Mouse (Mus musculus) spleen, postnatal 10 days (tissue): Measurements from ENCODE around the gene Rps6kl1.
A peak's percentile ranks its signal among the peaks of the same experiment; 100 is the strongest.

Source experiments
- DNase-seq, 2 experiments: peaks; one replicate each; pipeline ENCODE4 v3.0.0; 2021 to 2022; ENCODE audit warnings: low spot score in 2 of 2

Gene Rps6kl1

DNA sequence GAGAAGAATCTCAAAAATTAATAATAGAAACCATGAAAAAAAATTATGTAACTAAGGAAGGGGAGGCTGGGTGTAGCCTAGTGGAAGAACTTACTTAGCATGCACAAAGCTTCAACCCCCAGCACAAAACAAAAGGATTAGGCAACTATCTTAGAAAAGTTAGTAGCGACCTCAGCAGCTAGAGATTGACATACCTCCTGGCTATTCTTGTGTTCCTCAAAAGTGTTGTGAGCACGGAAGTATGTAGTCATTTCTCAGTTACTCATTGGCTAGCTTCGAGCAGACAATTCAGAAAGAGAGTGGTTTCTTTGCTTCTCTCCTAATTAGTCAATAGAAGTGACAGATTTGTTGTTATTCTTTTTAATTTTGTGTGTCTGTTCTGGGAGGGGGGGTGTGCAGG is 42.4 kb downstream of the Rps6kl1 start:
- no peak for DNase-seq

DNA sequence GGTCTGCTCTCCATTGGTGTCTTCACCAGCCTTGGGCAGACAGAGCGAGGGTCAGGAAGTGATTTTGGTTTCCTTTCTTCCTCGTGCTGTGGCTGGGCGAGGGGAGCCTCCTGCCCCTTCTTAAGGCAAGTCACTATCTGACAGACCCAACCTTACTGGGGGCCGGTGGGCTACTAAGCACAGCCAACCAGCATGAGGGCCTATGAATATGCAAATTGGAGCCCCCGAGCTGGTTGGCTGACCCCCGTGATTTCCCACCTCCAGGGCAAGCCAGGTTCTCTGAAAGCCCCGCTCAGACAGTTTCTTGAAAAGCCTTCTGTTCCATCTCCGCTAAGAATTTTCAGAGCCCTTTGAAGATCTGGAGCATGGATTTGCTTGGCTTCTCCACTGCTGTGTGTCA is 44.8 kb downstream of the Rps6kl1 start:
- DNase-seq, result no peak

DNA sequence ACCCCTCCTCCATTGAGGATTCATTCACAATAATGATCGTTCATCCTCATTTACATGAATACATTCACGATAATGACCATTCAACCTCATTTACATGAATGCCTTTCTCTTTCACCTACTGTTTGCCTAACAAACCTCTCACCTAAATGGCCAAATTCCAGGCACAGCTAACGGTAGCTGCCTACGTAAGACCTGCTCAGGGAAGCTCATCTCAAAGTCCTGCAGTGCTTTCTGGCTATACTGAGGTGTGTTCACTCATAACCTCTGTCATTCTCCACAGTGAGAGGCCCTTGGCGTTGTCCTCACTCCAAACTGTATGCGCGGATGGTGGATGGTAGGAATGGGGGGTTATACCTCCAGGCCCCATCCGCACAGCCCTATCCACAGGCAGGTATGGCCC is 46.3 kb downstream of the Rps6kl1 start:
- no peak for DNase-seq

DNA sequence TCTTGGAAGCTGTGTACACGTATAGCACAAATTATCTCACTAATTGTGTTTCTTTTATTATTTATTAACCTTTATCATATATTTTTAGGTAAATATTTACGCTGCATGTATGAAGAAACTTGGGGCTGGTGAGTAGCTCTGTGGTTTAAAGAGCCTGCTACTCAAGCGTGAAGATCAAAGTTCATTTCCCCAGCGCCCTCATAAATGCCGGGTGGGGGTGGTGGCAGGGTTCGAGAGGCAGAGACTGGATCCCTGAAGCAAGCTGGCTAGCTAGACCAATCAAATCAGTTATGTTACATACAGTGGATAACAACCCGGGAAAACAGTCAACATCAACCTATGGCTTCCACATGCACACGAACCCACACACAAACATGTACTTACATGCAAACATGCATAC is 48.0 kb downstream of the Rps6kl1 start:
- no peak for DNase-seq

DNA sequence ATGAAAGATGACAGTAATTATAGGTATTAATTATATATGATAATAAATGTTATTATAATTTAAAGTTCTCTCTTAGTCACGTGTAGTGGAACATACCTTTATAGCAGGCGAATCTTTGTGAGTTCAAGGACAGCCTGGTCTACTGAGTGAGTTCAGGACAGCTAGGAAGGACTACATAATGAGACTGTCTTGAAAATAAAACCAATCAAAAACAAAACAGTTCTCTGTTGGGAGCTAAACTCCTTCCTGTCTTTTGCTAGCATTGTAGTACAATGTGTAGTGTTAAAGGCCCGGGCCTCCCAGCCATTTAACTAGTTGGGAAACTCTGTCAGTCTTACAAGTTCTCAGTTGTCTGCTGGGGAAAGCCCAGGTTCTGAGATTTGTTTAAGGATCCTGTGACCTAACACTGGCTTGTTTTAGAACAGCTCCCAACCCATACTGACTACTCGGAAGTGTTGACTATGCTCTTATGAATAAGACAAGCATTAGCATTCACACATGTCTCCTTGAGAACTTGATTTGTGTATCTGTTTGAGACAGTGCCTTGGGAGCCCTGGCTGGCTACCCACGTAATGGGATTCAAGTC is 49.5 kb downstream of the Rps6kl1 start:
- no peak for DNase-seq

DNA sequence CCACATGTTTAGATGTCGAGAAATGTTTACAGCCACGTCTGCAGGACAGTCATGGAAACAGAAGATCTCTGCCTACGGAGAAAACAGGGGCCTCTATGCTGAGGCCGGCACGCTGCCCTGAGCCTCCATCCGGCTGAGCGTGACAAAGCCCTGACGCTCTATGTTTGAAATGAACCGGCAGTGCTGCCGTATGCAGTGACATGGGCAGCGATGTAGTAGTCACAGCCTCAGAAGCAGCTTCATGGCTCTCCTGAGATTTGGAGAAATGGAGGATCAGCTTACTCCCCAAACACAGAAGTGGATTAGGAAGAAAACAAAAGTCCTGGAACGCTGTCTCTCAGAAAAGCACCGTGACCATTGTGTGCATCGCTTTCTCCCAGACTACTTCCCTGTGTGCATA is 50.1 kb downstream of the Rps6kl1 start:
- no peak for DNase-seq

DNA sequence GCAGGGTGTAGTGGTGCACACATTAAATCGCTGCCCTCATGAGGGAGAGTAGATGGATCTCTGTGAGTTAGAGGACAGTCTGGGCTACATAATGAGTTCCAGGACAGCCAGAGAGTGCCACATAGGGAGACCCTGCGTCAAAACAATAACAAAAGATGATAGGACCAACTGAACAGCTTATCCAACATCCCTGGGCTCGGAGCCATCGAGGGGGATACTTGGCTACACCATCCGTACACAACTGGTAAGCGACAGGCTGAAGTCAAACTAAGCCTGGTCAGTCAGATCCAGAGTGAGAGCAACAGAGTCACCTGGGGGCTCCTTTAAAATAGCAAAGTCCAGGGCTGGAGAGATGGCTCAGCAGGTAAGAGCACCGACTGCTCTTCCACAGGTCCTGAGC is 55.2 kb downstream of the Rps6kl1 start:
- DNase-seq, result no peak

DNA sequence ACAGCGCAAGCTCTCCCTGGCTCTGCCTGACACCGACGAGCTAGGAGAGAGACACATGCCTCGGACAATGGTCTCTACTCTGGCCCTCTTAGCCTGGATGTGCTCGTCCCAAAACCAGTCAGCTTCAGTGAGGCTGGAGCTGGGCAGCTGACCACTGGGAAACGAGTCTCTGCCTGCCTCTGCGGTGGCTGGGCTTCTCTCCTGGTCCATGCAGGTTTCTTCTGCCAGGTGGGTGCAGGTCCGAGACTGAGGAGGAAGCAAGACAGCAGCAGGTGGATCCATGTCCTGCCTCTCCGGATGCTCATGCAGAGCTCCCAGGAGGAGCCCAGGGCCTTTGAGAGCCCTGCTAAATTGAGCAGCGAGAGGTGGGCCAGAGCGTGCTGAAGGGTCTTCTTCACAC is 55.9 kb downstream of the Rps6kl1 start:
- no peak for DNase-seq

DNA sequence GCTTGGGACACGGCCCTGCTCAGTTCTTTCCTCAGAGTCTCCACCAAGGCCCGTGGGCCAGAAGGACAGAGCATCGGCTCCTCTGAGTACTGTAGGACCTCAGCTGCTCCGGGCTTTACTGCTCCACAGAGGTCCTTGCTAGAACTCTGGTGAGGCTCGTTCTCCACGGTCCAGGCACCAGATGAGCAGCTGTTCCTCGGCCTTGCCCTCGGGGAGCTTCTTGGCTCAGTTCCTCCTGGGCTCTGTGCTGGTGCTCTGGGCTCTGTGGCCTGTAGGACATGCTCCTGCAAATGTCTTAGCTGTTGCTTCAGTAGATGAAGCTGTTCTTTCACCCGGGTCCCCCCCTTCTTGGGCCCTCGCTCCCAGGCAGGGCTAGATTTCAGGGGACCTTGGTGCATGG is 56.4 kb downstream of the Rps6kl1 start:
- no peak for DNase-seq

DNA sequence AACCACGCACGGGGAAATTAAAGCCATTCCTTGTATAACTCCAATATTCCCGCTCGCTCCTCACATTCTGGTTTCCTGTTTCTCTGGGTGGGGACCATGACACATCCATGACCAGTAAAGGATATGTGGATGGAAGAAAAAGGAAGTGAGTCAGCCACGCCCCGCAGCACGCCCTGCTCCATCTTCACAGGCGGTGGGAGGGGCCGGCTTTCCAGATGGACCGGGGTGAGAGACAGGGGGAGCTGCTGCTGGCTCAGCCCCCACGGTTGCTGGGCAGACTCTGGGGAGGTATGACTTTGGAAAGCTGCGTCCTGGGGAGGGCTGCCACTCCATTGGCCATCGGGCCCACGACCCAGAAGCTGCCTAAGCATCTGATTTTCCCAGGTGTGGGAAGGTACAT is 57.1 kb downstream of the Rps6kl1 start:
- DNase-seq, result peak in 1 of 2 experiments; percentile 45

DNA sequence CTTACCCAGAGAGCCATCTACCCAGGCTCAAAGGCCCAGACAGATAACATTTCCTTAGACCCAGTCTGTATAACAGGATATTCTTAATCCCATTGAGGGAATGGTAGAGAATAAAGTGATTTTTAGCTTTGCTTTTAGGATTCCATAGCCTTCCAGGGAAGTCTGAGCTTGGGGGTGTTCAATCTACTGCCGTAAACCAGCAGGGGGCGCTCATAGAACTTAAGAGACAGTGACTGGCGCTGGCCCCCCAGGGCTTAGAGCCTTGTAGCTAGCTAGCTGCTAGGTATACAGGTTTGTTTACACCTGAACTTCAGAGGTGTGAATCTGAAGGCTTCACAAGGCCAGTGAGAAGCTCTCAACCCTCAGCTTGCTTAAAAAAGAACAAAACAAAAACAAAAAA is 58.9 kb downstream of the Rps6kl1 start:
- peak; percentile 70 to 88 for DNase-seq

DNA sequence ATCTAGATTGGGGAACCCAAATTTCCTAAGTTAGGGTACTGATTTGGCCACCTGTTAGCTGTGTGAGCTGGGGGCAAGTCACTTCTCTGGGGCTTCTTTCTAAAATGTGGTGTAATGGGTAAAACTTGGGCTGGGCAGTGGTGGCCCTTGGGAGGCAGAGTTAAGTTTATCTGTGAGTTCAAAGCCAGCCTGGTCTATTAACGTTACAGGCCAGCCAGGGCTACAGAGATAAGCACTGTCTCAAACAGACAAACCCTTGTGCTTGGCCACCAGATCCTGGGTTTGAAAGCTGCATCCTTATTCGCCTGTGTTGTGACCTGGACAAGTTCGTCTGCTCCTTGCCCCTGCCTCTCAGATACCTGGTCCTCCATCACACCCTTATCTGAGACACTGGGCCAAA is 59.9 kb downstream of the Rps6kl1 start:
- no peak for DNase-seq

DNA sequence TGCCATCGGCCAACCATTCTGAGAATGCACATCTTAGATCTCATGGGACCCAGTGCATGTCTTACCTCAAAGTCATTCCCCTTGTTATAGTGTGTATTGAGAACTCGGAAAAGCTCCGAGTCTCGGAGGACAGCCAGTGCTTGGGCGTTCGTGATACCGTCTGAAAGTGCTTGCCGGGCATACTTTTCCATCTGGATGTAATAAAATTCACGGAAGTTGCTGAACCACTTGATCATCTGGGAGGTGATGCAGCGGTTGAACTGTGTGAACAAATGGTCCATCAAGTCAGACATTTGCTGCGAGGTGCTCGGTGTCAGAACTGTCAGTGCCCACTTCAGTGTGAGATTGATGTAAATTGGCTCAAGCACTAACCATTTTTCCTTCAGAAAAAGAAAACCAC is 63.2 kb downstream of the Rps6kl1 start:
- no peak for DNase-seq
